Mouse (Mus musculus) cerebellum, adult 9-10 months (tissue): ENCODE data around the gene Cacna1a.
"Not testable (repeated sequence)": the region's sequence is repeated elsewhere in the genome, so short reads cannot be mapped to it uniquely, and the experiment has no call there.

Experiments
- DNase-seq: peaks from one replicate; pipeline ENCODE4 v3.0.0; 2022

The Cacna1a gene

DNA sequence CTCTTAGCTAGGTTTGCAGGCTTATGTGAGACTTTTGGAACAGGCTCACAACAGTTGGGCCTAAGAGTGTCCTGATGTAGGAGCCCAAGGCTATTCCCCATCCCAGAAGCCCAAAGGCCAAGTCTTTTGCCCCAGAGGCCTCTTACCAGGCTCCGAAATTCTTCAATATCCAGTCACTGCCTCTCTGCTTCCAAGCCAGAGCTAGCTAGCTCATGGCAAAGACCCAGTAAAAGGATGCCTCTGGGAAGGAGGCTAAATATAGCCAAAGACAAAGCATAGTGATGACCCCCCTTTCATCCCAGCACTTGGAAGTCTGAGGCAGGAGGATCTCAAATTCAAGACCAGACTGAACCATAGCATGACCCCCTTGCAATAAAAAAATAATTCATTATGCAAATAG, 211.2 kb downstream of the Cacna1a start:
- no peak for DNase-seq

GRCm38 (mm10) chr8:84600311-84600907, 212.2 kb downstream of the Cacna1a start:
- DNase-seq: no peak

DNA sequence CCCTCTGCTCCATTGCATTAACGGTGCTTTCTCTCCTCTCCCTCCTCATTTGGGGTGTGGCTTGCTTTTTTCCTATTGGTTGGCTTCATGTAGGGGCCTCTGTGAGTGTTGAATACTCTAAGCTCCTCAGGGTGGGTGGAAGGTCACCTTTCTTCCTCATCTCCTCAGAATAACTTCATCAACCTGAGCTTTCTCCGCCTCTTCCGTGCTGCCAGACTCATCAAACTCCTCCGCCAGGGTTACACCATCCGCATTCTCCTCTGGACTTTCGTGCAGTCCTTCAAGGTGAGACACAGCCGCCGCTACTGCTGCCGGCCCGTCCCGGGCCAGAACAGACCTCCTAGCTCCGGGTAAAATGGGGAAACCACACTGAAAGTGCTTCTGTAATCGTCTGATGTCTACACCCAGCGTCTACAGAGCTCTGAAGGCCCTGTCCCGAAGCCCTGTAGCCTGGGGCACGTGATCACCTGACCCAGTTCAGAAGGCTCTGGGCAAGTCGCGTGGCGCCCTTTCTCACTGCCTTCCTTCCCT, 213.0 kb downstream of the Cacna1a start:
- DNase-seq: no peak

- DNase-seq: peak; percentile 66
Measured at GRCm38 (mm10) chr8:84614512-84615223, 226.4 kb downstream of the Cacna1a start.

DNA sequence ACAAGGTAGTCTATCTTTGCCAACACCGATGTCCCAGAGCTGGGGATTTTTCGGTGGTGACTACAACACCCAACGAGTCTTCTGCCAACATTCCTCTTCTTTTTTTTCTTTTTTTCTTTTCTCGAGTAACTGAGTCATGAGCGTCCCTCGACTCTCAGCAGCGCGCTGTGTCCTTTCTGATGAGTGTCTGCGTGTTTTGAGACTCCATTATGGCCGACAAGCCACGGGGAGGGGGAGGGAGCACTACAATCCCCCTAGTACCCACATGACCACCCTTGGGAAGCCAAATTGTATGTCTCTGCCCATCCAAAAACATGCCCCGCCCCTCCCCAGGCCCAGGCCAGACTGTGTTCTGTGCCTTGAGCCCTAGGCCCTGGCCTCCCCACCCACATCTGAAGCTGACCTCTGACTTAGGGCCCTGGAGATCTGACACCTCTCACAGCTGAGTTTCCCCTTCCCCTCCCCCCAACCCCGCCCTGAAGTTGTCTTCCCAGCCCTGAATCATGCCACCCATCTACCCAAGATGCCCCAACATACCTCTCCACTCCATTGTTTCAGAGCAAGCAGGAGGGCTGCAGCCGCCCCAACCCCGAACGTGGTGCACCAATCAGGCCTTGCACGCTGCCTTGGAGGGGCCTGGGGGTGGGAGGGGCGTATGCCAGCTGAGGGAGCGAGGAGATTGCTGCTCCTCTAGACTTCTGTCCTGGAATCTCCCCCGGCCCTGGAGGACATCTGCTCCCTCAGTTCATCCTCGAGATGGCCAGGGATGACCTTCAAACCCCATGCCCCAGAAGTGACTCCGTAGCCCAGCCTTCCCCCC, 227.6 kb downstream of the Cacna1a start:
- DNase-seq: no peak

GRCm38 (mm10) chr8:84617005-84617404, 228.8 kb downstream of the Cacna1a start:
- no peak for DNase-seq

DNA sequence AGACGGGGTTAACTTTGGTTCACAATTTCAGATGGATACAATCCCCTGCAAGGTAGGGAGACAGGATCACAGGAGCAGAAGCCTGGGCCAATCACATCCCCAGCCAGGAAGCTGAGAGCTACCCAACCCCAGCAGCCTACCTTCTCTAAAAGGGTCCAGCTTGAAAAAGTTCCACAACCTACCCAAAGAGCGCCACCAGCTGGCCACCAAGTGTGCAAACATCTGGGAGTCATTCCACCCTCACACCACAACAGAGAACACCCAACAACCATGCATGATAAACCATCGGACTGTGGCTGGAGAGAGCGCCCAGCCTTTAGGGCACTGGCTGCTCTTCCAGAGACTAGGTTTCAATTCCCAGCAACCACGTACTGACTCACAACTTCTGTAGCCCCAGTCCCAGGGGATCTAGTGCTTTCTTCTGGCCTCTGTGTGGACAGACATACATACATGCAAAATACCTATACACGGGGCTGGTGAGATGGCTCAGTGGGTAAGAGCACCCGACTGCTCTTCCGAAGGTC, 232.9 kb downstream of the Cacna1a start:
- no peak for DNase-seq

DNA sequence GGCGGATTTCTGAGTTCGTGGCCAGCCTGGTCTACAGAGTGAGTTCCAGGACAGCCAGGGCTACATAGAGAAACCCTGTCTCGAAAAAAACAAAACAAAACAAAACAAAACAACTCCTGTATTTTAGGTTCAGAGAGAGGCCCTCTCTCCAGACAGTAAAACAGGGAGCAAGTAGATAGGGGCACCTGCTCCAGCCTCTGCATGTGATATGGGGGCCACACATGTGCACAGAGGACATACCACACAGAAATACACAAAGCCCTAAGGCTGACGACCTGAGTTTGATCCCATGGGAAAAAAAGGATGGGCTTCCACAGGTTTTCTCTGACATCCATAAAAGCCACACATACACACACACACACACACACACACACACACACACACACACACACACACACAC, 235.2 kb downstream of the Cacna1a start:
- DNase-seq: not testable (repeated sequence)

DNA sequence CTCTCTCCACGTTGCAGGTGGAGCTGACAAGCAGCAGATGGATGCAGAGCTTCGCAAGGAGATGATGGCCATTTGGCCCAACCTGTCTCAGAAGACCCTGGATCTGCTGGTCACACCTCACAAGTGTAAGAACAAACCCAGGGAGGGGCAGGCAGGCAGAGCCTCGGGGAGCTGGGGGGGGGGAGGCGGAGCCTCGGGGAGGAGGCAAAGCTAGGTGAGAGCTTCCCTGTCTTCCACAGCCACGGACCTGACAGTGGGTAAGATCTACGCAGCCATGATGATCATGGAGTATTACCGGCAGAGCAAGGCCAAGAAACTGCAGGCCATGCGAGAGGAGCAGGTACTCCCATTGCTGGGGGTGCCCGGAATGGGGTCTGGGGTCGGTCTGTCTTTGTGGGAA, 241.3 kb downstream of the Cacna1a start:
- no peak for DNase-seq

DNA sequence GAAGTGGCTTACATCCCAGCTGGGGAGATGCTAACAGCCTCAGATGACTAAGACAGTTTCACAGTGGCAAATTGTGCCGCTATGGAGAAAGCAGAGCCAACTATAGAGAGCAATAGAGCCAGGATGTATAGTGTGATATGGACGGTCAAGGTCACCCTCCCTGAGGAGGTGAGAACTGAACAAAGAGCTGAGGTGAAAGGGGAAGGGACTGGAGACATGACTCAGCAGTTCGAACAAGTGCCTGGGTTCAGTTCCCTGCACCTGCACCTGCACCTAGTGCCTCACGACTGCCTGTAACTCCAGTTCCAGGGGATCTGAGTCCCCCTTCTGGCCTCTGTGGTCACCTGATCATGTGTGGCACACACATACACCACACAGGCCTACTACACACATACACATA, 241.9 kb downstream of the Cacna1a start:
- no peak for DNase-seq

DNA sequence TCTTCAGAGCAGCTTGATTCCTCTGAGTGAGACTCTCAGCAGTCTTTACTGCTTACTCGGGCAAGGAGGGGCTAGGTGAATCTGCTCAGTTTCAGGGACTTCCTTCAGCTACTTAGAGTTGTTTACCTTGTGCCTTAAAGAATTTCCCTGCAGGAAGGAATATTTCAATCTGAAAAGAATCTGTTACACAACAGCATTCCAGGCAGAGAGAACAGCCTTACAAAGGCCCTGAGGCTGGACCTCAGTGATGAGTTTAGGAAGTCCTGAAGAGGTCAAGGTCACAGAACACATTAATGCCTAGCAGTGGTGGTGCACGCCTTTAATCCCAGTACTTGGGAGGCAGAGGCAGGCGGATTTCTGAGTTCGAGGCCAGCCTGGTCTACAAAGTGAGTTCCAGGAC, 243.6 kb downstream of the Cacna1a start:
- DNase-seq: no peak

DNA sequence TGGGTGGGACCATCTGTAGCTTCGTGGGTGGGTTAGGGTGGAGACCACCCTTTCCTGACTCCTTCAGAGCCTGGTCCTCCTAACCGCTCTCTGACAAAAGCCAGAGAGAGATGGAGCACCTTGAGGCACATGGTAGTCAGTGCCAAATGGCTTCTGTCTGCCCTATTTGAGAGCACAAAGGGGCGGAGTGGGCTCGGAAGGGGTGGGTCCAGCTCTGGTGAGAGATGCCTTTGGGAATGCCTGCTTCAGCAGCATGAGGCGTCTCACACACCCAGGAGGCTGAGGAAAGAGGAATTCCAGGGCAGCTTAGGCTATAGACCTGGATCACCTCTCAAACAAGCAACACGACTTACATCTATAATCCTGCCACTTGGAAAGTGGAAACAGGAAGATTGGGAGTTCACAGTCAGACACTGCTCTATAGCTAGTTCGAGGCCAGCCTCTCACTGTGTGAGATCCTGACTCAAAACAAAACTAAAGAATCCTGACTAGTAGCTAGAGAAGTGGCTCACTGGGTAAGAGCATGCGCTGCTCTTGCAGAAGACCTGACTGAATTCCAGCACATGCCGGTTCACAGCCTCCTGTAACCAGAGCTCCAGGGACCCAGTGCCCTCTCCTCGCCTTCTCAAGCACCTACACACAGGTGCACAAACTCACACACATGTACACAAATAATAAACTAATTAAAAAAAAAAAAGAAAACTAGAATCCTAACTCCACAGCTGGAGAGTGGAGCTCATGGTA, 245.8 kb downstream of the Cacna1a start:
- peak; percentile 68 for DNase-seq

GRCm38 (mm10) chr8:84634849-84635304, 246.6 kb downstream of the Cacna1a start:
- DNase-seq: peak; percentile 99

DNA sequence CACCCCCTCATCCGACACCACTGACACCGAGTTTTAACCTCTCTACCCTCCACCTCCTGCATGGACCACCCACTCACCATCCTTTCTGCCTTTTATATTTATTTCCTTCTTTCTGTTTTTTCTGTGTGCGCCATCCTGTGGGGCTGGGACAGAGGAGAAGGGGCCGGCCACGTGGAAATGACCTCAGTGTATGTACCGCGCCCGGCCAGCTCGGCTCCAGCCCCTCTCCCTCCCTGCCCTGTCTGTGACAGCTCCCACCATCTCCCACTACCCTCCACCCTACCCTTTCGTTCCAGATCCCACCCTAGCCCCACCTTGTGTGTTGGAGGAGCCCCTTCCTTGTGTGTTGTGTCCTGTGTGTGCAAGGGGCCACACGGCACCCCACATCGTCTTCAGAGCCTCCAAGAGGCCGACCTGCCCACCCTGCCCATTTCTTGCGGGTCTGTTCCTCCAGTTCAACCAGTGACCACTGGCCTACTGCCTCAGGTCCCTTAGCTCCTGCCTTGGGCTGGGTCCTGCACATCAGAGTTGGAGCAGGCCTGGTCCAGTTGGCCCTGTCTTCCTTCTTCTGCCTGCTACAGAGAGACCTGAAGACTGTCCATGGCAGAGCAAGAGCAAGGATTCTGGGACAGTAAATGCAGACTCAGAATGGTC, 247.3 kb downstream of the Cacna1a start:
- peak; percentile 76 for DNase-seq

- peak; percentile 80 for DNase-seq
Measured at GRCm38 (mm10) chr8:84636051-84636691, 247.9 kb downstream of the Cacna1a start.

DNA sequence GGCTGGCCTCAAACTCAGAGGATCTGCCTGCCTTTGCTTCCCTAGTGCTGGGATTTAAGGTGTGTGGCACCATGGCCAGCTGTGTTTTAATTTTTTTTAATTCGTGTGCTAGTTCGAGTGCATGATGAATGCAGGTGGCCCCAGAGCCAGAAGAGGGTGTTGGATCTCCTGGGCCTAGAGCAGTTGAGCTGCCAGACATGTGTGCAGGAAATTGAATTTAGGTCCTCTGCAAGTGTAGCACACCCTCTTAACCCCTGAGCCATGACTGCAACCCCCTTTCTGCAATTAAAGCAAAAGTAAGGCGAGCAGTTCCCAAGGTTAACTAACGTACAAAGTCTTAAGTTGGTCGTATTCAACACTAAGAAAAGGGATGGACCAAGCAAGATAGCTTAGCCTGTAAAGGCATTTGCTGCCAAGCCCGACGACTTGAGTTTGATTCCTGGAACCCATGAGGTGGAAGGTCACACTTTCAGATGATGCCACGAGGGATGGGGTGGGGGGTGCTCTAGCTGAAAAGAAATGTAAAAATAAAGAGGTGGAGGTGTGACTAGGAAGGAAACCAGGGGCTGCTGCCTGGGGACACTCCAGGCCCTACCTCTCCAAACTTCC, 249.8 kb downstream of the Cacna1a start:
- peak; percentile 67 for DNase-seq

- DNase-seq: no peak
Measured at GRCm38 (mm10) chr8:84638555-84639161, 250.4 kb downstream of the Cacna1a start.

- peak; percentile 93 for DNase-seq
Measured at GRCm38 (mm10) chr8:84639162-84640009, 251.1 kb downstream of the Cacna1a start.

DNA sequence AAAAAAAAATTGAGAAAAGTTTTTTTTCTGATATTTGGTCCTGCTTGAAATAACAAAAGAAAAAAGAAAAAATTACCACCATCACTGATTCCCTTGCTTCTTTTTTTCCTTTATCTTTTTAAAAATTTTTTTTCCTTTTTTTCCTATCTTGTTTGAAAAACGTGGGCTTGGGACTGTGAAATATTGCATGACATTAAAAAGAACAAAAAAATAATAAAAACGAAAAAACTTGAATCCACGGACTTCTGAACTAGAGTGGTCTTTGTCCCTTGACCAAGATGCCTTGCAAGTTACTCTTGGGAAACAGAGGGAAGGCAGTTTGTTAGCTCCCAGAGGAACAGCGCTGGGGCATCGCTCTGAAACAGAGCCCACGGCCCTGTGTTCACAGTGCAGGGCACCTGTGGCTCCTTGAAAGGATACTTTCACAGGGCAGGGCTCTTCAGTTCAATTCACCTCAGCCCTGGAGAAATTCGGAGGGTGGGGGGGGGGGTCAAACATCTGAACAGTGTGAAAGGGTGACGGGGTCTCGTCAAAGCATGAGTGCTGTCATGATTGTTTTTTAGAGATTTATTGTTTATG, 251.9 kb downstream of the Cacna1a start:
- peak; percentile 49 for DNase-seq
